10 mouse cellular contexts compared by ENCODE assay signal in the genomic region with DNA sequence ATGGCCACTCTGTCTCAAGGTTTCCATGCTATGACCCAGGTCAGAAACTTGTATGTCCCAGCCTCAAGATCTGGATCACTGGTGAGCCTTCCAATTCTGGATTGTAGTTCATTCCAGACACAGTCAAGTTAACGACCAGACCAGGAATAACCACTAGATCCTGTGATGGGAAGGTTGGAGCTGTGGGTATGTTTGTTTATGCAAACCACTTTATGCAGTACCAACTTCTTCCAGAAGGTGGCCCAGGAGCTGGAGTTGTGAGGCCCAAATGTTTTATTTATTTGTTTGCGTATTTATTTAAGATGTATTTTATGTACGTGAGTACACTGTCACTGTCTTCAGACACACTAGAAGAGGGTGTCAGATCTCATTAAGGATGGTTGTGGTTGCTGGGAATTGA. TPM values are rescaled to one million over a fixed set of nuclear protein-coding genes. Genes with fewer than 3 reads are reported as not detected.
A peak's percentile ranks its signal among the peaks of the same experiment; 100 is the strongest.
DNase-seq lines count a peak whose midpoint lies in the region; ATAC-seq and TF ChIP-seq lines count a peak whose summit lies in the region.
"Had no signal": no experiment of that assay in that cellular context is flagged by ENCODE, and none has a peak within 500 bp of the region (broad histone marks: within the 10 kb centered on the region; RNA-seq: fewer than 3 reads in every experiment).

No protein-coding gene starts in this region.

- no peak for ATAC-seq in cerebellum, adult (ENCODE audit: insufficient number of reproducible peaks, low FRiP score, low TSS enrichment)

- TF ChIP-seq CTCF in ES-Bruce4 (IDR thresholded peaks at IDR 0.05; ENCODE audit: low read depth, low read length): no peak

- H3K4me1 ChIP-seq in ES-Bruce4 (ENCODE audit: control insufficient read depth, insufficient read depth, low read length): peaks cover 10% of the 10 kb centered on the region

- DNase-seq in cerebellum, adult 11 months: peak; percentile 37
- peak; percentile 65 to 72 for DNase-seq in left cerebral cortex, postnatal 14 days (ENCODE audit: low spot score in 2 of 2)
- no peak for DNase-seq in left cerebral cortex, adult 11 months (ENCODE audit: low spot score)
- peak; percentile 82 for DNase-seq in induced T-regulatory cell, adult 2 months (ENCODE audit: low read depth)
- no peak for DNase-seq in Muller cell, postnatal 12 days (ENCODE audit: inconsistent ontology term)
- no peak for DNase-seq in ovary, postnatal 14 days (ENCODE audit: low spot score)

- H3K9me3 ChIP-seq in ES-Bruce4 (replicated peaks; ENCODE audit: control insufficient read depth, insufficient read depth, low read length, poor library complexity, severe bottlenecking): no peaks in the 10 kb centered on the region
- H3K9me3 ChIP-seq: liver, embryonic 15.5 days had no signal

- H3K9ac ChIP-seq in ES-Bruce4 (ENCODE audit: low read depth, poor library complexity, severe bottlenecking): no peak overlapping the region
- H3K9ac ChIP-seq: liver, embryonic 15.5 days had no signal

- peaks cover 6% of the 10 kb centered on the region for H3K36me3 ChIP-seq in ES-Bruce4 (ENCODE audit: control insufficient read depth, insufficient read depth, low read length, poor library complexity, severe bottlenecking)
- H3K36me3 ChIP-seq: liver, embryonic 15.5 days had no signal

- peak overlapping the region; percentile 16; the same call in 1 of the 2 replicates for H3K27ac ChIP-seq in ES-Bruce4 (ENCODE audit: insufficient read depth, low read length)
- H3K27ac ChIP-seq: liver, embryonic 15.5 days had no signal

- no peak for TF ChIP-seq EP300 in ES-Bruce4 (IDR thresholded peaks at IDR 0.05; ENCODE audit: insufficient read depth, low read depth, low read length)

- H3K4me3 ChIP-seq in ES-Bruce4 (ENCODE audit: low read depth, low read length): no peak overlapping the region
- H3K4me3 ChIP-seq: liver, embryonic 15.5 days had no signal

- no peak for TF ChIP-seq POLR2A in ES-Bruce4 (IDR thresholded peaks at IDR 0.05; ENCODE audit: insufficient read depth, low read length)

- no peaks in the 10 kb centered on the region for H3K27me3 ChIP-seq in ES-Bruce4 (ENCODE audit: control insufficient read depth, insufficient read depth, low read length, poor library complexity, severe bottlenecking)

- intact Hi-C loops in left cerebral cortex, postnatal 14 days (cut with DNase I): no loop called here

RNA-seq across cellular contexts. Expression of gene Fbxo6, which starts 3.0 kb away (rescaled TPM):
- total RNA-seq in left cerebral cortex, postnatal 14 days (2021): 10 to 100 TPM; 25.7 to 29.4 TPM
- 41.6 and 51.5 TPM in 2 replicates for polyA plus RNA-seq in ES-Bruce4 (2011; ENCODE audit: insufficient read depth, insufficient read length, low read depth, missing spikeins)

RNA-seq across cellular contexts. Expression of gene Fbxo44, which starts 5.3 kb away (rescaled TPM):
- 100 to 1,000 TPM; 101 to 105 TPM for total RNA-seq in left cerebral cortex, postnatal 14 days (2021)
- 12.5 and 13.3 TPM in 2 replicates for polyA plus RNA-seq in ES-Bruce4 (2011; ENCODE audit: insufficient read depth, insufficient read length, low read depth, missing spikeins)

RNA-seq across cellular contexts. Expression of gene Fbxo2, which starts 5.4 kb away (rescaled TPM):
- total RNA-seq in left cerebral cortex, postnatal 14 days (2021): 10 to 100 TPM; 45.6 to 55.4 TPM
- polyA plus RNA-seq in ES-Bruce4 (2011; ENCODE audit: insufficient read depth, insufficient read length, low read depth, missing spikeins): 6.0 and 6.9 TPM in 2 replicates
- total RNA-seq: heart, postnatal 10 days had no signal

RNA-seq across cellular contexts. Expression of gene Draxin, which starts 24.5 kb away (rescaled TPM):
- 1 to 10 TPM in 1 of 2 experiments, under 1 TPM in 1; 0.46 to 1.2 TPM for total RNA-seq in left cerebral cortex, postnatal 14 days (2021)
- polyA plus RNA-seq in ES-Bruce4 (2011; ENCODE audit: insufficient read depth, insufficient read length, low read depth, missing spikeins): 0.17 and 0.22 TPM in 2 replicates
- total RNA-seq: heart, postnatal 10 days had no signal

RNA-seq across cellular contexts. Expression of gene Mad2l2, which starts 24.8 kb away (rescaled TPM):
- 10 to 100 TPM; 10.1 to 16.2 TPM for total RNA-seq in left cerebral cortex, postnatal 14 days (2021)
- polyA plus RNA-seq in ES-Bruce4 (2011; ENCODE audit: insufficient read depth, insufficient read length, low read depth, missing spikeins): 45.9 and 60.3 TPM in 2 replicates

Comparison
In these comparisons a context has a peak if more than half of its experiments do, and no peak if none do; other contexts are left out.
1. DNase-seq: peak in cerebellum, adult 11 months (single experiment), left cerebral cortex, postnatal 14 days (2 of 2) and induced T-regulatory cell, adult 2 months (single experiment); none in left cerebral cortex, adult 11 months (single experiment), Muller cell, postnatal 12 days (single experiment) and ovary, postnatal 14 days (single experiment).